Mouse (Mus musculus) hindbrain, embryonic 14.5 days (tissue): ENCODE measurements around the gene Tsfm. TPM values are rescaled to one million over a fixed set of nuclear protein-coding genes. Genes with fewer than 3 reads are reported as not detected.
"Not testable (repeated sequence)": the region's sequence is repeated elsewhere in the genome, so short reads cannot be mapped to it uniquely, and the experiment has no call there.

Experiments used
- ATAC-seq: fragments of 200-750 bp; cut with Nextera tagmentation; 2 replicates; pipeline ENCODE4 v1.8.0; 2017; ENCODE audit warnings: moderate number of reproducible peaks, mild to moderate bottlenecking, moderate TSS enrichment, moderate library complexity; ENCODE audit not compliant: low FRiP score
- DNase-seq: peaks from one replicate; pipeline ENCODE4 v3.0.0-alpha.2; 2015; ENCODE audit warnings: low spot score
- H3K27ac ChIP-seq: fragments of 300-500 bp; sonication (generic); 2 replicates; pipeline ENCODE4 v1.5.1; 2014; ENCODE audit warnings: mild to moderate bottlenecking, moderate library complexity
- H3K27me3 ChIP-seq: fragments of 300-500 bp; sonication (generic); 2 replicates; pipeline ENCODE4 v1.6.1; 2014; ENCODE audit warnings: mild to moderate bottlenecking, low read length, mixed read lengths; ENCODE audit not compliant: control insufficient read depth, insufficient read depth
- H3K36me3 ChIP-seq: fragments of 300-500 bp; sonication (generic); replicated peaks from 2 replicates; pipeline ENCODE4 v1.6.1; 2014; ENCODE audit not compliant: control insufficient read depth, insufficient read depth
- H3K4me1 ChIP-seq: fragments of 300-500 bp; sonication (generic); replicated peaks from 2 replicates; pipeline ENCODE4 v1.6.1; 2014; ENCODE audit warnings: antibody characterized with exemption, low read length, mixed read lengths; ENCODE audit not compliant: control insufficient read depth, insufficient read depth
- H3K4me2 ChIP-seq: fragments of 300-500 bp; sonication (generic); replicated peaks from 2 replicates; pipeline ENCODE4 v1.6.1; 2014; ENCODE audit warnings: mild to moderate bottlenecking, moderate library complexity
- H3K4me3 ChIP-seq: fragments of 300-500 bp; sonication (generic); replicated peaks from 2 replicates; pipeline ENCODE4 v1.5.1; 2014; ENCODE audit warnings: mild to moderate bottlenecking, low read length
- H3K9ac ChIP-seq: fragments of 300-500 bp; sonication (generic); 2 replicates; pipeline ENCODE4 v1.6.1; 2014
- H3K9me3 ChIP-seq: fragments of 300-500 bp; sonication (generic); 2 replicates; pipeline ENCODE4 v1.6.1; 2016; ENCODE audit warnings: low read length; ENCODE audit not compliant: control insufficient read depth
- WGBS: fragments of 180-500 bp; shearing (Covaris S2); extraction: QIAGEN DNeasy Blood & Tissue Kit; methylation state at CpG from one replicate; pipeline ENCODE4 v1.1.7; 2014; 5-methylcytosine and 5-hydroxymethylcytosine counted together
- polyA plus RNA-seq: library from polyadenylated mRNA; unstranded; fragments of >200 nt; fragmentation: Nextera tagmentation; extraction: Ambion mirVana; gene quantifications from 2 replicates; pipeline ENCODE4 v1.2.1, GENCODE M21; 2014

The Tsfm gene
- polyA plus RNA-seq, 1 experiment from 2014 or later: 59.1 TPM

- no peak overlapping the region for H3K27ac ChIP-seq
- 98% methylated on average over 1 of the region's 1 CpGs for WGBS
- H3K4me3 ChIP-seq: no peak overlapping the region
- no peak overlapping the region for H3K9ac ChIP-seq
- H3K36me3 ChIP-seq: peaks cover under 1% of the 10 kb centered on the region; the same call in 1 of the 2 replicates
- H3K4me1 ChIP-seq: peaks cover 28% of the 10 kb centered on the region
- H3K4me2 ChIP-seq: no peak overlapping the region
- no peak for DNase-seq
- no peaks in the 10 kb centered on the region for H3K9me3 ChIP-seq
- no peaks in the 10 kb centered on the region for H3K27me3 ChIP-seq
- no peak for ATAC-seq
Measured at GRCm38 (mm10) chr10:127073981-127074380, 43.3 kb upstream of the Tsfm start.

- peaks cover 31% of the 10 kb centered on the region for H3K4me1 ChIP-seq
Measured at GRCm38 (mm10) chr10:127072969-127073368, 42.3 kb upstream of the Tsfm start.

GRCm38 (mm10) chr10:127072270-127072669 lies 41.6 kb upstream of the Tsfm start:
- H3K27ac ChIP-seq, ATAC-seq, H3K4me2 ChIP-seq, H3K9me3 ChIP-seq, DNase-seq, H3K9ac ChIP-seq, H3K4me3 ChIP-seq, H3K27me3 ChIP-seq: not testable (repeated sequence)
- Histone ChIP-seq H3K4me1 (peaks cover 24% of the 10 kb centered on the region), H3K36me3 (peaks cover 18% of the 10 kb centered on the region)
- WGBS: 90% methylated on average over 4 of the region's 4 CpGs

More at GRCm38 (mm10) chr10:127072969-127073368, 42.3 kb upstream of the Tsfm start:
- peaks cover 11% of the 10 kb centered on the region for H3K36me3 ChIP-seq
- not testable (repeated sequence) for DNase-seq, H3K9ac ChIP-seq, H3K9me3 ChIP-seq, H3K27ac ChIP-seq, ATAC-seq, H3K4me3 ChIP-seq, H3K4me2 ChIP-seq, H3K27me3 ChIP-seq
- WGBS: 87% methylated on average over 2 of the region's 2 CpGs

GRCm38 (mm10) chr10:127071203-127071602 lies 40.6 kb upstream of the Tsfm start:
- no peaks in the 10 kb centered on the region for H3K27me3 ChIP-seq
- no peak overlapping the region for H3K27ac ChIP-seq
- H3K9me3 ChIP-seq: no peaks in the 10 kb centered on the region
- peaks cover 20% of the 10 kb centered on the region for H3K4me1 ChIP-seq
- peak overlapping the region; percentile 71 for H3K9ac ChIP-seq
- DNase-seq (no peak), ATAC-seq (no peak)
- peak overlapping the region; percentile 57 for H3K4me3 ChIP-seq
- peaks cover 29% of the 10 kb centered on the region for H3K36me3 ChIP-seq
- 80% methylated on average over 9 of the region's 9 CpGs for WGBS
- peak overlapping the region; percentile 73 for H3K4me2 ChIP-seq

- WGBS: 3% methylated on average over 36 of the region's 36 CpGs
- Histone ChIP-seq H3K27ac (peak within 1 kb of the TSS; percentile 93), H3K4me3 (peak within 1 kb of the TSS; percentile 57), H3K4me2 (peak within 1 kb of the TSS; percentile 73), H3K36me3 (peaks cover 36% of the 10 kb centered on the region), H3K9me3 (no peaks in the 10 kb centered on the region), H3K27me3 (no peaks in the 10 kb centered on the region), H3K9ac (peak within 1 kb of the TSS; percentile 71), H3K4me1 (peaks cover 20% of the 10 kb centered on the region)
- ATAC-seq: peak; percentile 94
- peak; percentile 93 for DNase-seq
Measured at GRCm38 (mm10) chr10:127070190-127071121, 39.8 kb upstream of the Tsfm start, which contains the start of gene Tspan31. Gene Tspan31 (minus strand): TSS chr10:127070264.

- Histone ChIP-seq H3K9me3 (no peaks in the 10 kb centered on the region), H3K4me3 (peak overlapping the region; percentile 57), H3K9ac (peak overlapping the region; percentile 71), H3K36me3 (peaks cover 45% of the 10 kb centered on the region), H3K27me3 (no peaks in the 10 kb centered on the region), H3K27ac (peak overlapping the region; percentile 93), H3K4me2 (peak overlapping the region; percentile 73), H3K4me1 (peaks cover 27% of the 10 kb centered on the region)
- WGBS: 8% methylated on average over 30 of the region's 30 CpGs
- ATAC-seq: peak; percentile 84
- peak; percentile 77 for DNase-seq
Measured at GRCm38 (mm10) chr10:127069281-127070189, 38.9 kb upstream of the Tsfm start.

GRCm38 (mm10) chr10:127068360-127069038 lies 37.9 kb upstream of the Tsfm start:
- peaks cover 28% of the 10 kb centered on the region for H3K4me1 ChIP-seq
- H3K9me3 ChIP-seq: no peaks in the 10 kb centered on the region
- H3K36me3 ChIP-seq: peaks cover 45% of the 10 kb centered on the region
- no peaks in the 10 kb centered on the region for H3K27me3 ChIP-seq
- ATAC-seq: no peak
- peak overlapping the region; percentile 71; the same call in 1 of the 2 replicates for H3K9ac ChIP-seq
- H3K4me3 ChIP-seq: peak overlapping the region; percentile 57; the same call in 1 of the 2 replicates
- WGBS: 83% methylated on average over 9 of the region's 9 CpGs
- H3K27ac ChIP-seq: peak overlapping the region; percentile 93; the same call in 1 of the 2 replicates
- peak overlapping the region; percentile 73 for H3K4me2 ChIP-seq
- DNase-seq: no peak

- H3K27ac ChIP-seq: no peak overlapping the region
- H3K27me3 ChIP-seq: no peaks in the 10 kb centered on the region
- H3K4me2 ChIP-seq: no peak overlapping the region
- H3K4me1 ChIP-seq: peaks cover 36% of the 10 kb centered on the region
- no peak for DNase-seq
- H3K9me3 ChIP-seq: no peaks in the 10 kb centered on the region
- H3K4me3 ChIP-seq: no peak overlapping the region
- no peak overlapping the region for H3K9ac ChIP-seq
- no peak for ATAC-seq
- H3K36me3 ChIP-seq: peaks cover 45% of the 10 kb centered on the region
- 89% methylated on average over 14 of the region's 14 CpGs for WGBS
Measured at GRCm38 (mm10) chr10:127066519-127067018, 35.9 kb upstream of the Tsfm start.
